Mouse (Mus musculus) left cerebral cortex, postnatal 4 days (tissue): ENCODE measurements around the gene Nudt15. TPM values are rescaled to one million over a fixed set of nuclear protein-coding genes. Genes with fewer than 3 reads are reported as not detected.

ENCODE experiments used
- DNase-seq: peaks from one replicate; pipeline ENCODE4 v3.0.0-alpha.2; 2022
- intact Hi-C: fragments of 180-260 bp; cut with DNase I; formaldehyde crosslinking; loops from one replicate; pipeline ENCODE4 v1.15.1; 2025
- total RNA-seq, 2 experiments: library from RNA; stranded (reverse); gene quantifications; 2 replicates each; pipeline ENCODE4 v1.2.3; 2021

Nudt15 gene
- total RNA-seq, 2 experiments from 2014 or later: 4.6 to 6.1 TPM

GRCm38 (mm10) chr14:73508630-73509395, 39.2 kb downstream of the Nudt15 start:
- DNase-seq: no peak
- intact Hi-C loops: no loop called here

GRCm38 (mm10) chr14:73507702-73508376, 40.2 kb downstream of the Nudt15 start:
- intact Hi-C loops: no loop called here
- DNase-seq: no peak

- DNase-seq: no peak
- intact Hi-C loops: no loop called here
These were observed 40.8 kb downstream of the Nudt15 start for GRCm38 (mm10) chr14:73507200-73507599.

GRCm38 (mm10) chr14:73506283-73506682, 41.8 kb downstream of the Nudt15 start:
- intact Hi-C loops: no loop called here

GRCm38 (mm10) chr14:73503237-73503933, 44.7 kb downstream of the Nudt15 start:
- DNase-seq: no peak
- intact Hi-C loops: no loop called here

More at GRCm38 (mm10) chr14:73506283-73506682, 41.8 kb downstream of the Nudt15 start:
- no peak for DNase-seq

GRCm38 (mm10) chr14:73502591-73503184, 45.4 kb downstream of the Nudt15 start:
- intact Hi-C loops: no loop called here
- DNase-seq: peak; percentile 88

- DNase-seq: peak; percentile 66
- intact Hi-C loops: no loop called here
These were observed 46.3 kb downstream of the Nudt15 start for GRCm38 (mm10) chr14:73501721-73502120.

- no peak for DNase-seq
- intact Hi-C loops: no loop called here
These were observed 46.8 kb downstream of the Nudt15 start for GRCm38 (mm10) chr14:73501283-73501682.

- no peak for DNase-seq
- intact Hi-C loops: no loop called here
These were observed 52.3 kb downstream of the Nudt15 start for GRCm38 (mm10) chr14:73495753-73496152.

- DNase-seq: no peak
- intact Hi-C loops: no loop called here
These were observed 53.9 kb downstream of the Nudt15 start for GRCm38 (mm10) chr14:73494122-73494521.

GRCm38 (mm10) chr14:73493356-73493755, 54.7 kb downstream of the Nudt15 start:
- no peak for DNase-seq
- intact Hi-C loops: no loop called here

- DNase-seq: no peak
- intact Hi-C loops: no loop called here
These were observed 61.4 kb downstream of the Nudt15 start for GRCm38 (mm10) chr14:73486641-73487040.

- intact Hi-C loops: no loop called here
- DNase-seq: no peak
These were observed 63.5 kb downstream of the Nudt15 start for GRCm38 (mm10) chr14:73484366-73485110.

GRCm38 (mm10) chr14:73483516-73484229, 64.4 kb downstream of the Nudt15 start:
- DNase-seq: no peak
- intact Hi-C loops: no loop called here

- no peak for DNase-seq
These were observed 68.3 kb downstream of the Nudt15 start for GRCm38 (mm10) chr14:73479771-73480170.

GRCm38 (mm10) chr14:73478321-73478720, 69.7 kb downstream of the Nudt15 start:
- DNase-seq: no peak
- intact Hi-C loops: no loop called here

More at GRCm38 (mm10) chr14:73479771-73480170, 68.3 kb downstream of the Nudt15 start:
- intact Hi-C loops: no loop called here

GRCm38 (mm10) chr14:73477077-73477476, 71.0 kb downstream of the Nudt15 start:
- no peak for DNase-seq
- intact Hi-C loops: no loop called here

- intact Hi-C loops: no loop called here
- peak; percentile 41 for DNase-seq
These were observed 71.6 kb downstream of the Nudt15 start for GRCm38 (mm10) chr14:73476361-73476934.

GRCm38 (mm10) chr14:73475506-73475905, 72.5 kb downstream of the Nudt15 start:
- intact Hi-C loops: no loop called here
- DNase-seq: no peak
